Mouse (Mus musculus): Measurements from ENCODE around the gene 7530416G11Rik.

GRCm38 (mm10) chr15:85505118-85505925 is 2.3 kb upstream of the 7530416G11Rik start:
- TF ChIP-seq CTCF (conservative IDR thresholded peaks at IDR 0.05 in 1 of 2, IDR thresholded peaks at IDR 0.05 in 1 of 2; ENCODE audit: low read depth in 2 of 2, low read length in 2 of 2) = no peak
- no peak for TF ChIP-seq E2F4 (IDR thresholded peaks at IDR 0.05; ENCODE audit: insufficient replicate concordance, low read depth, low read length)
- no peak for TF ChIP-seq MAZ (IDR thresholded peaks at IDR 0.05; ENCODE audit: low read depth, low read length)
- TF ChIP-seq MAFK (IDR thresholded peaks at IDR 0.05; ENCODE audit: insufficient replicate concordance, low read length) = no peak
- TF ChIP-seq NRF1 (IDR thresholded peaks at IDR 0.05; ENCODE audit: low read depth, low read length) = no peak
- no peak for TF ChIP-seq BHLHE40 (IDR thresholded peaks at IDR 0.05; ENCODE audit: low read depth, low read length)
- no peak for TF ChIP-seq CHD2 (IDR thresholded peaks at IDR 0.05; ENCODE audit: low read length)
- no peak for TF ChIP-seq POLR2A (IDR thresholded peaks at IDR 0.05; ENCODE audit: low read depth, low read length)
- no peak for TF ChIP-seq ETS1 (conservative IDR thresholded peaks at IDR 0.05; ENCODE audit: low read depth, low read length)
- TF ChIP-seq RCOR1 (conservative IDR thresholded peaks at IDR 0.05; ENCODE audit: low read depth, low read length) = no peak
- TF ChIP-seq RAD21 (IDR thresholded peaks at IDR 0.05; ENCODE audit: low read depth, low read length) = no peak
